Mouse (Mus musculus): ENCODE results near the gene Vmn1r174. TPM values are rescaled to one million over a fixed set of nuclear protein-coding genes. Genes with fewer than 3 reads are reported as not detected.
"Not testable (repeated sequence)": the region's sequence is repeated elsewhere in the genome, so short reads cannot be mapped to it uniquely, and the experiment has no call there.

Vmn1r174 gene
- polyA plus RNA-seq (2015; fragmentation: Nextera tagmentation; extraction: Ambion mirVana) = not detected in 2 replicates

- WGBS = 50% methylated on average over 1 of the region's 1 CpGs
These were observed at the start of gene Vmn1r174 for GRCm38 (mm10) chr7:23751970-23752369. Gene Vmn1r174 (plus strand): TSS chr7:23752270.

GRCm38 (mm10) chr7:23784526-23784925 is 32.5 kb downstream of the Vmn1r174 start:
- H3K27ac ChIP-seq (replicated peaks) = no peak overlapping the region
- H3K27me3 ChIP-seq (replicated peaks) = no peaks in the 10 kb centered on the region
- H3K4me2 ChIP-seq = no peak overlapping the region
- H3K9me3 ChIP-seq = peaks cover 59% of the 10 kb centered on the region
- H3K9ac ChIP-seq = no peak overlapping the region
- H3K4me3 ChIP-seq = no peak overlapping the region
- WGBS = 64% methylated on average over 6 of the region's 6 CpGs
- H3K36me3 ChIP-seq = no peaks in the 10 kb centered on the region
- no peaks in the 10 kb centered on the region for H3K4me1 ChIP-seq
- ATAC-seq (ENCODE audit: extremely low read depth, insufficient number of reproducible peaks, low FRiP score, low TSS enrichment) = no peak

More at GRCm38 (mm10) chr7:23751970-23752369, at the start of gene Vmn1r174:
- not testable (repeated sequence) for H3K27ac ChIP-seq (replicated peaks); H3K4me3 ChIP-seq; H3K4me1 ChIP-seq; ATAC-seq (ENCODE audit: extremely low read depth, insufficient number of reproducible peaks, low FRiP score, low TSS enrichment); H3K9ac ChIP-seq; H3K36me3 ChIP-seq; H3K27me3 ChIP-seq (replicated peaks); H3K9me3 ChIP-seq; H3K4me2 ChIP-seq

GRCm38 (mm10) chr7:23810543-23810942 is 58.5 kb downstream of the Vmn1r174 start, which contains the start of gene Vmn1r175:
Gene Vmn1r175 (minus strand): TSS chr7:23810643.
- peaks cover 29% of the 10 kb centered on the region; the same call in 1 of the 2 replicates for H3K9me3 ChIP-seq
- not testable (repeated sequence) for ATAC-seq (ENCODE audit: extremely low read depth, insufficient number of reproducible peaks, low FRiP score, low TSS enrichment); H3K9ac ChIP-seq; H3K4me1 ChIP-seq; H3K36me3 ChIP-seq; H3K27me3 ChIP-seq (replicated peaks); H3K27ac ChIP-seq (replicated peaks); H3K4me2 ChIP-seq; H3K4me3 ChIP-seq

Other genes starting within 250 kb of the Vmn1r174 start
- gene Vmn1r167, start 245.1 kb upstream of the Vmn1r174 start, polyA plus RNA-seq (2015; fragmentation: Nextera tagmentation; extraction: Ambion mirVana) = not detected in 2 replicates
- gene Vmn1r168, start 212.5 kb upstream of the Vmn1r174 start, polyA plus RNA-seq (2015; fragmentation: Nextera tagmentation; extraction: Ambion mirVana) = not detected in 2 replicates
- gene Vmn1r169, start 176.7 kb upstream of the Vmn1r174 start, polyA plus RNA-seq (2015; fragmentation: Nextera tagmentation; extraction: Ambion mirVana) = not detected in 2 replicates
- not detected in 2 replicates for gene Vmn1r170, start 146.1 kb upstream of the Vmn1r174 start, polyA plus RNA-seq (2015; fragmentation: Nextera tagmentation; extraction: Ambion mirVana)
- gene Vmn1r171, start 121.5 kb upstream of the Vmn1r174 start, polyA plus RNA-seq (2015; fragmentation: Nextera tagmentation; extraction: Ambion mirVana) = not detected in 2 replicates
- gene Vmn1r172, start 94.0 kb upstream of the Vmn1r174 start, polyA plus RNA-seq (2015; fragmentation: Nextera tagmentation; extraction: Ambion mirVana) = not detected in 2 replicates
- not detected in 2 replicates for gene Vmn1r173, start 51.6 kb upstream of the Vmn1r174 start, polyA plus RNA-seq (2015; fragmentation: Nextera tagmentation; extraction: Ambion mirVana)
- not detected in 2 replicates for gene Vmn1r175, start 58.4 kb downstream of the Vmn1r174 start, polyA plus RNA-seq (2015; fragmentation: Nextera tagmentation; extraction: Ambion mirVana)
- not detected in 2 replicates for gene Vmn1r176, start 85.1 kb downstream of the Vmn1r174 start, polyA plus RNA-seq (2015; fragmentation: Nextera tagmentation; extraction: Ambion mirVana)
- not detected in 2 replicates for gene Vmn1r177, start 114.2 kb downstream of the Vmn1r174 start, polyA plus RNA-seq (2015; fragmentation: Nextera tagmentation; extraction: Ambion mirVana)
- gene Vmn1r178, start 139.7 kb downstream of the Vmn1r174 start, polyA plus RNA-seq (2015; fragmentation: Nextera tagmentation; extraction: Ambion mirVana) = not detected in 2 replicates
- not detected in 2 replicates for gene Vmn1r179, start 174.7 kb downstream of the Vmn1r174 start, polyA plus RNA-seq (2015; fragmentation: Nextera tagmentation; extraction: Ambion mirVana)
- not detected in 2 replicates for gene Vmn1r180, start 198.4 kb downstream of the Vmn1r174 start, polyA plus RNA-seq (2015; fragmentation: Nextera tagmentation; extraction: Ambion mirVana)
- gene Vmn1r181, start 222.3 kb downstream of the Vmn1r174 start, polyA plus RNA-seq (2015; fragmentation: Nextera tagmentation; extraction: Ambion mirVana) = not detected in 2 replicates
- gene V1rd19, start 249.4 kb downstream of the Vmn1r174 start, polyA plus RNA-seq (2015; fragmentation: Nextera tagmentation; extraction: Ambion mirVana) = not detected in 2 replicates